Mouse (Mus musculus): ENCODE results near the gene Fcmr. TPM values are rescaled to one million over a fixed set of nuclear protein-coding genes. Genes with fewer than 3 reads are reported as not detected.

Fcmr gene
- polyA plus RNA-seq, 1 experiment from 2014 or later: not detected

DNA sequence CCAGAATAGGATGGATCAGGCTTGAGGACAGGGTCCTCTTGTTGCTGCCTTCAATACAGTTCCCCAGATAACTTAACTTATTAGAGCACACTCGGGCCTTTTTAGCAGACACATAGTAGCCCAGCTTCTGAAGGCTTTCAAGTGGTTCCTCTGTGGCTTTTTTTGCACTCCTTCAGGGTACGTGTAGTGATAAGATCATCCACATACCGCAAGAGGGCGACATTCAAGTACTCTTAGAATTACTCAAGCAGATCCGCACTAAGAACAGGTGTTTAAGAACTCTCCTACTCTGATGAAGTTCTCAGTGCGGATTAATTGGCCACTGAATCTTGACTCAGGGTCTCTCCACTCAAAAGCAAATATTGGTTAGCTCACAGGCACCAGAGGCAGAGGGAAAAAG, 27.2 kb upstream of the Fcmr start:
- H3K9ac ChIP-seq: no peak overlapping the region
- no peaks in the 10 kb centered on the region for H3K27me3 ChIP-seq
- no peaks in the 10 kb centered on the region for H3K9me3 ChIP-seq (replicated peaks)
- 55% methylated on average over 6 of the region's 6 CpGs for WGBS
- H3K4me2 ChIP-seq: no peak overlapping the region
- no peak overlapping the region for H3K4me3 ChIP-seq
- H3K4me1 ChIP-seq: no peaks in the 10 kb centered on the region
- no peaks in the 10 kb centered on the region for H3K36me3 ChIP-seq (ENCODE audit: poor library complexity, severe bottlenecking)
- no peak overlapping the region for H3K27ac ChIP-seq
- no peak for ATAC-seq

DNA sequence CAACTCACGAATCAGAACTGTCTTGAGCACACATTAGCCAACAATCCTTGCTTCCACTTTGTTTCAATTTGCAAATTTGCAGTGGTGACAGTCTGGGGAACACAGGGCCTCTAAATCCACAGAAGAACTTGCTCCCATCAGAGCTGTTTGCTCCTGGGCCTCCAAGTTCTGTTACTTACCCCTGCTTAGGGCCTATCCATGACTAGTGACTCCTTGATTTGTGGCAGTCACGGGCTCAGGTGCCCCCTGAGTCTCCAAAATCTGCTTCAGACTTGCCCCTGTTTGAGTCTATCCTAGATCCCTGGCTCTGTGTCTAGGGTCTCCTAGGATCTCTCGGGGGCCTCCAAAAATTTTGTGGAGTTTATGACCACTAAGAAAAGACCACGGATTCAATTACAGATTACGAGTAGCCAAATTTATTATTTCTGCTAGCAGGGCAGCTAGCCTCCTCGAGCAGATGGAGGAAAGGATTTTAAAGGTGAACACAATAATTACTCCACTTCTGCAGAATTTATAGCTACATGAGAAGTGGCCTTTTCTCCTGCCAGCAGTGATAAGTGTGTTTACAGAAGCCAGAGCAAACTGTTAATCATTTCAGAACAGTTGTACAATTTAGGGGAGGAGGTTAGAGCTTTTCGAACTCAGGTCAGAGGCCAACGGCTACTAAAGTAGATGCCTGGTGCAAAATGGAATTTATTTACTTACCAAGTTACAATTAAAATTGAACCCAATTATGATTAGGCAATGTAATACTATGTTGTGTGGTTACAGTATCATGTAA, 24.7 kb upstream of the Fcmr start:
- WGBS: 87% methylated on average over 8 of the region's 8 CpGs
- H3K9me3 ChIP-seq (replicated peaks): no peaks in the 10 kb centered on the region
- no peak overlapping the region for H3K27ac ChIP-seq
- H3K4me2 ChIP-seq: no peak overlapping the region
- no peak overlapping the region for H3K4me3 ChIP-seq
- H3K4me1 ChIP-seq: no peaks in the 10 kb centered on the region
- H3K36me3 ChIP-seq (ENCODE audit: poor library complexity, severe bottlenecking): no peaks in the 10 kb centered on the region
- ATAC-seq: no peak
- no peaks in the 10 kb centered on the region for H3K27me3 ChIP-seq
- no peak overlapping the region for H3K9ac ChIP-seq

DNA sequence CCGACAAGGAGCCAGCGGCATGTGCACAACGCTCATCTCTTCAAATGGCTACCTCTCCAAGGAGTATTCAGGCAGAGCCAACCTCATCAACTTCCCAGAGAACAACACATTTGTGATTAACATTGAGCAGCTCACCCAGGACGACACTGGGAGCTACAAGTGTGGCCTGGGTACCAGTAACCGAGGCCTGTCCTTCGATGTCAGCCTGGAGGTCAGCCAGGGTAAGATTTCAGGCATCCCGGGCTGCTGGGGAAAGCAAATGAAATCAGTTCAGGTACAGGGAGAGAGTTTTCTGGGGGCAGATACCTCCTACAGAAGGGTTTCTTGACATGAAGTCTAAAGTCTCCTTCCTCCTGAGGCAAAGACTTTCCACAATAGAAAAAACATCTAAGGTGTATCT, 23.8 kb upstream of the Fcmr start:
- no peak overlapping the region for H3K4me2 ChIP-seq
- H3K9me3 ChIP-seq (replicated peaks): no peaks in the 10 kb centered on the region
- 91% methylated on average over 7 of the region's 7 CpGs for WGBS
- no peak overlapping the region for H3K27ac ChIP-seq
- H3K4me1 ChIP-seq: no peaks in the 10 kb centered on the region
- no peak overlapping the region for H3K4me3 ChIP-seq
- no peak for ATAC-seq
- no peaks in the 10 kb centered on the region for H3K27me3 ChIP-seq
- no peak overlapping the region for H3K9ac ChIP-seq
- no peaks in the 10 kb centered on the region for H3K36me3 ChIP-seq (ENCODE audit: poor library complexity, severe bottlenecking)

DNA sequence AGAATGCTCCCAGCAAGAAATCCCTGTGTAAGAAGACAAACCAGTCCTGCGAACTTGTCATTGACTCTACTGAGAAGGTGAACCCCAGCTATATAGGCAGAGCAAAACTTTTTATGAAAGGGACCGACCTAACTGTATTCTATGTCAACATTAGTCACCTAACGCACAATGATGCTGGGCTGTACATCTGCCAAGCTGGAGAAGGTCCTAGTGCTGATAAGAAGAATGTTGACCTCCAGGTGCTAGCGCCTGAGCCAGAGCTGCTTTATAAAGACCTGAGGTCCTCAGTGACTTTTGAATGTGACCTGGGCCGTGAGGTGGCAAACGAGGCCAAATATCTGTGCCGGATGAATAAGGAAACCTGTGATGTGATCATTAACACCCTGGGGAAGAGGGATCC, 21.0 kb upstream of the Fcmr start:
- WGBS: 93% methylated on average over 7 of the region's 7 CpGs
- H3K9ac ChIP-seq: no peak overlapping the region

DNA sequence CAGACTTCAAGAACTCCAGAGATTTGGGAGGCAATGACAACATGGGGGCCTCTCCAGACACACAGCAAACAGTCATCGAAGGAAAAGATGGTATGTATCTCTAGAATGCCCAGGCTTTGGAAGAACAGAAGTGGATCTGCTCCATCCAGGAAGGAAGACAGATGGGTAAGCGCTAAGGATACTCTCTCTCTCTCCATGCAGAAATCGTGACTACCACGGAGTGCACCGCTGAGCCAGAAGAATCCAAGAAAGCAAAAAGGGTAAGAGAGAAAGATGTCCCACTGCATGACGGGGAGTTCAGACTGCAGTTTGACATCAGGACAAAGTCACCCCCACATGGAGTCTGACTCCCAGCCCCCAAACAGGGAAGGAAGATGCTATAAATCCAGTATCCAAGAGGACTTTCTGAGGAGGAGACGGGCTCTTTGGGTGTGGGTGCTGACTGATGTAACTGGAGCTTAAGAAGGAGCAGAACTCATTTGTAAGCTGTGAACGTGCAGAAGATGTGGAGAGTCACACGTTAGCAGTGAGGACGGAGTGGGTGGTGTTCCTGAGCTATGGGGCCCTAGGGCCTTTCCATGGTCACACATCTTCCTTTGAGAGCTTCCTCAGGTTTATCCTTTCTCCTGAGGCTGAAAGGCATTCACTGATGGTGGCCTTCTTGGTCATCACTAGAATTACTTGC, 15.8 kb upstream of the Fcmr start:
- Histone ChIP-seq H3K4me2 (no peak overlapping the region), H3K36me3 (ENCODE audit: poor library complexity, severe bottlenecking) (no peaks in the 10 kb centered on the region), H3K4me1 (0 out of 2 replicates have a peak, but pooled peaks cover 3% of the 10 kb centered on the region), H3K9me3 (replicated peaks) (no peaks in the 10 kb centered on the region), H3K4me3 (no peak overlapping the region), H3K27me3 (no peaks in the 10 kb centered on the region), H3K9ac (no peak overlapping the region), H3K27ac (no peak overlapping the region)
- ATAC-seq: no peak
- 95% methylated on average over 10 of the region's 10 CpGs for WGBS

More for the DNA sequence above, 21.0 kb upstream of the Fcmr start:
- Histone ChIP-seq H3K4me1 (no peaks in the 10 kb centered on the region), H3K9me3 (replicated peaks) (no peaks in the 10 kb centered on the region), H3K27ac (no peak overlapping the region), H3K27me3 (no peaks in the 10 kb centered on the region), H3K4me2 (no peak overlapping the region), H3K4me3 (no peak overlapping the region), H3K36me3 (ENCODE audit: poor library complexity, severe bottlenecking) (no peaks in the 10 kb centered on the region)
- ATAC-seq: no peak

DNA sequence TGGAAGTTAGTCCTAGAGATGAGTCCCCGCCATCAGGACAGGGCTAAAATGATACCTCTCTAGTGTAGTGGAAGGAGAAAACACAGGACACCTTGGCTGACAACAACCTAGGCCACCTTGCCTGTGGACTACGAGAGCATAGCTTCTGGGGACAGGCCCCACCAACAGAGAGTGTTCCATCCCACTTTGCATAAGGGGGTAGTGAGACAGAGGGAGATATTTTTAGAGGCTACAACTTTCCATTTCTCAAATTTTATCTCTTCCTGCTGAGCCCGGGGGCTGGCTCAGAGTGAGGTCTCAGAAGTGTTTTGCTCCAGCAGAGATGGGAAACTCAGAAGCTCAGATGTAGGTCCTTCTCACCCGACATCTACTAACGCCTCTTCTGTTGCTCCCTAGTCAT, 15.1 kb upstream of the Fcmr start:
- H3K27ac ChIP-seq: no peak overlapping the region
- no peaks in the 10 kb centered on the region for H3K36me3 ChIP-seq (ENCODE audit: poor library complexity, severe bottlenecking)
- no peaks in the 10 kb centered on the region for H3K27me3 ChIP-seq
- H3K9ac ChIP-seq: no peak overlapping the region
- no peak for ATAC-seq
- H3K4me3 ChIP-seq: no peak overlapping the region
- no peak overlapping the region for H3K4me2 ChIP-seq
- H3K9me3 ChIP-seq (replicated peaks): no peaks in the 10 kb centered on the region
- 0 out of 2 replicates have a peak, but pooled peaks cover 3% of the 10 kb centered on the region for H3K4me1 ChIP-seq
- 91% methylated on average over 5 of the region's 5 CpGs for WGBS

DNA sequence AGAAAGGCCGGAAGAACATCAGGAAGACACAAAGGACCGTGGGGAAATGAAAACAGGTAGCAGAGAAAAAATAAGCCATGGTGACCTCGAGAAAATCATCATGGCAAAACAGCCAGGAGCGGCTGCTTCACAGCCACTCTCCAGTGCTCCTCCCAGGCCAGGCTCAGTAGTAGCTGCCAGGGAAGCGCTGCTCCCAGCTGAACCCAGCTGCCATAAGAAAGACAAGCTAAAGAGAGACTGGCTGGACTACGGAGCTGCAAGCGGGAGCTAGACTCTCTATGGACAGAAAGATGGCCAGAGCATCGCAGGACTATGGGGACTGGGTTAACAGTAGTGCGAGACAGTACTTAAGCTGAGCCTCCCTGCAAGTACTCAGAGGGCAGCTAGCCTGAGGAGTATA, 10.7 kb upstream of the Fcmr start:
- Histone ChIP-seq H3K4me3 (no peak overlapping the region), H3K36me3 (ENCODE audit: poor library complexity, severe bottlenecking) (no peaks in the 10 kb centered on the region), H3K9ac (no peak overlapping the region), H3K9me3 (replicated peaks) (no peaks in the 10 kb centered on the region), H3K4me2 (no peak overlapping the region), H3K4me1 (0 out of 2 replicates have a peak, but pooled peaks cover 3% of the 10 kb centered on the region), H3K27me3 (no peaks in the 10 kb centered on the region), H3K27ac (no peak overlapping the region)
- no peak for ATAC-seq
- WGBS: 80% methylated on average over 9 of the region's 9 CpGs

DNA sequence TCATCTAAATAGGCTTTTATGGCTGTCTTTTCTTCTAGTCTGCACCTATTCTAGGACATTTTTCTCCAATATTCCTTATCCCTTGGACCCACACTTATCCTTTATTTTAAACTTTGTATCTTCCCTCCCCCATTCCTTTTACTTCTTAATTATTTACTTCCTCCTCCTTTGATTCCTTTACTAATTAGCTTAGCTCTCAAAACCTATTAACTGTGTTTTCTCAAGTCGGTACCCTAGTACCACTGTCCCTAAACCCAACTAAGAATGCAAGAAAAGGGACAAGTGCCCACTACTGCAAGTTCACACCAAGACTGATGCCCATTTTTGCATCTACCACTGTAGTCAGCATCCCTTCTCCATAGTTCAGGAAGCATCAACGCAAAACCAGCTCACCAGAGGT, 9.7 kb upstream of the Fcmr start:
- Histone ChIP-seq H3K4me3 (no peak overlapping the region), H3K27ac (no peak overlapping the region), H3K36me3 (ENCODE audit: poor library complexity, severe bottlenecking) (no peaks in the 10 kb centered on the region), H3K4me2 (no peak overlapping the region), H3K9ac (no peak overlapping the region), H3K4me1 (0 out of 2 replicates have a peak, but pooled peaks cover 3% of the 10 kb centered on the region), H3K9me3 (replicated peaks) (no peaks in the 10 kb centered on the region), H3K27me3 (no peaks in the 10 kb centered on the region)
- 84% methylated on average over 2 of the region's 2 CpGs for WGBS
- no peak for ATAC-seq

DNA sequence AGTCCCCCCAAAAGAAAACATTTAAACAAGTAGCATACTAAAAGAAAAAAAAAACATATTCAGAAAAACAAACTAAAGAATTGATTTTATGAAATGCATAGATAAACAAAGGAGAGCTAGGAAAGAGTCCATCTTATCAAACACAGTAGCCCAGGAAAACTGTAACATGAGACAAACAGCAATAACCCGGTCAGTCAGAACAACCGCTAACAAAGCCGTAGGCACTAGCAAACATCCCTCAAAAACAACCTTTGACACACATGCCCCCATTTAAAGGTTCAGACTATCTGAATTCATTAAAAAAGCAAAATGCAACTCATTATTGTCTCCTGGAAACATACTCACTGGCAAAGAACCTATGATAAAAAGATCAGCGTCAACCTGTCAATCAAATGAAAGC, 8.0 kb upstream of the Fcmr start:
- Histone ChIP-seq H3K4me2 (no peak overlapping the region), H3K4me3 (no peak overlapping the region), H3K36me3 (ENCODE audit: poor library complexity, severe bottlenecking) (no peaks in the 10 kb centered on the region), H3K4me1 (0 out of 2 replicates have a peak, but pooled peaks cover 3% of the 10 kb centered on the region), H3K9me3 (replicated peaks) (no peaks in the 10 kb centered on the region), H3K9ac (no peak overlapping the region), H3K27me3 (no peaks in the 10 kb centered on the region), H3K27ac (no peak overlapping the region)
- ATAC-seq: no peak
- 75% methylated on average over 4 of the region's 4 CpGs for WGBS

DNA sequence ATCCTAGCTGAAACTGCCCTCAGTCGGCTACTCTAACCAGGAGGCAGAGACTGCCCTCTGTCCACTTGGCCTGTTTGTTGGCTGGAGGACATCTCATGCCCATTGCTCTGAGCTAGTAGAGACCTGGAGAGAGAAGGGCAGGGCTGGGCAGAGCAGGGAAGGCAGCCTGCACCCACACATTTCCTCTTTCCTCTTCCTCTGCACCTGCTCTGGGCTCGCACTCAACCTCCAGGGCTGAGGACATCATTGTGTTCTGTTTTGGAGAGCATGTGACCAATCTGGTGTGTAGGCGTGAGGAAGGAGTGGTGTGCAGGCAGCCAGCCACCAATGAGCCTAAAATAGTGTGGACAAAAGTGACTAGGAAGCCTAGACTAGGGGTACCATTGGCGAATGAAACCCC, 1.2 kb upstream of the Fcmr start:
- Histone ChIP-seq H3K27me3 (no peaks in the 10 kb centered on the region), H3K4me1 (no peaks in the 10 kb centered on the region), H3K4me2 (no peak overlapping the region), H3K4me3 (no peak overlapping the region), H3K9me3 (replicated peaks) (no peaks in the 10 kb centered on the region), H3K36me3 (ENCODE audit: poor library complexity, severe bottlenecking) (no peaks in the 10 kb centered on the region), H3K27ac (no peak overlapping the region), H3K9ac (no peak overlapping the region)
- ATAC-seq: no peak
- WGBS: 89% methylated on average over 4 of the region's 4 CpGs

DNA sequence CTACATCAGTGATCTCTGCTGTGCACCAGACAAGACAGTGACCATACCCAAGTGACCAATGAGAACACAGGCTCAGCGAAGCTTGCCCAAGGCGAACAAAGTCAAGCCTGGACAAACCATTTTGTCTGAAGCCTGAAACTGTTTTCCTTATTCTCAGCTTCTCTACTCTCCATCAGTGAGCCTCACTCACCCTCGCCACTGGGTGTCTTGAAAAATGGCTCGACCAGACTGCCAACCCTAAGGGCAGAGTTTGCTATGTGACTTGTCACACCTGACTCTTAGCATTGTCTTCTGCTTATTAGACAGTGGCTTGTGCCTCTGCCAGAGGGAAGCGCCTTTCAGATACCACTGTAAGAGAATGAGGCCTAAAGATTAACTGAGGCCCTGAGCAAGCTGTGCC, 728 bp upstream of the Fcmr start:
- ATAC-seq: no peak
- 90% methylated on average over 5 of the region's 5 CpGs for WGBS

DNA sequence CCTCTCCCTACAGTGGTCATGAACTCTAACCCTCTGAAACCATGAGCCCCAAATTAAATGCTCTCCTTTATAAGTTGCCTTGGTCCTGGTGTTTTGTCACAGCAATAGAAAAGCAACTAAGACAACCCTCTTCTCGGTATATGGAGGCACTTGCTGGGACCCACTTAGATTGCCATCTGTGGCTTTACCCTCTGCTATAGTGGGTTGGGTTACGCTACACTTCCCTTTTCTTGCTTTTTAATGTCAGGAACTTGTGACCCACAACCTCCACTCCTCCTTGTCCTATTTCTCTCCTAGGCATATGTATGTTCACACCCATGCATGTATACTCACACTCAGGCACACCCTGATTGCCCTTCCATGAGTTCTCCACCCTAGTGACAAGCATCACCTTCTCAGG, 7.4 kb downstream of the Fcmr start:
- peaks cover 8% of the 10 kb centered on the region for H3K27me3 ChIP-seq
- H3K4me2 ChIP-seq: no peak overlapping the region
- H3K27ac ChIP-seq: no peak overlapping the region
- ATAC-seq: no peak
- H3K9ac ChIP-seq: no peak overlapping the region
- H3K36me3 ChIP-seq (ENCODE audit: poor library complexity, severe bottlenecking): no peaks in the 10 kb centered on the region
- peaks cover 2% of the 10 kb centered on the region; the same call in 1 of the 2 replicates for H3K4me1 ChIP-seq
- no peaks in the 10 kb centered on the region for H3K9me3 ChIP-seq (replicated peaks)
- H3K4me3 ChIP-seq: no peak overlapping the region
- 94% methylated on average over 2 of the region's 2 CpGs for WGBS

More for the DNA sequence above, 728 bp upstream of the Fcmr start:
- H3K4me1 ChIP-seq: no peaks in the 10 kb centered on the region
- H3K9me3 ChIP-seq (replicated peaks): no peaks in the 10 kb centered on the region
- no peak overlapping the region for H3K9ac ChIP-seq
- H3K27ac ChIP-seq: no peak overlapping the region
- no peak overlapping the region for H3K4me3 ChIP-seq
- no peaks in the 10 kb centered on the region for H3K27me3 ChIP-seq
- H3K4me2 ChIP-seq: no peak overlapping the region
- H3K36me3 ChIP-seq (ENCODE audit: poor library complexity, severe bottlenecking): no peaks in the 10 kb centered on the region
